ENCODE assay signal across 12 mouse cellular contexts in genomic region chr4:140550670-140551069, GRCm38 (mm10).
A peak's percentile ranks its signal among the peaks of the same experiment; 100 is the strongest.
DNase-seq lines count a peak whose midpoint lies in the region; ATAC-seq and TF ChIP-seq lines count a peak whose summit lies in the region.
"Had no signal": no experiment of that assay in that cellular context is flagged by ENCODE, and none has a peak within 500 bp of the region (broad histone marks: within the 10 kb centered on the region; RNA-seq: fewer than 3 reads in every experiment).

No protein-coding gene starts in this region.

- H3K27ac ChIP-seq in gastrocnemius, adult 2 months = no peak overlapping the region
- 0 out of 2 replicates have a peak overlapping the region, but pooled peaks have one; percentile 38 for H3K27ac ChIP-seq in limb, embryonic 15.5 days
- no peak overlapping the region for H3K27ac ChIP-seq in limb, embryonic 10.5 days
- H3K27ac ChIP-seq: embryonic facial prominence, embryonic 12.5 days had no signal

- WGBS in limb, embryonic 15.5 days = 93% methylated on average over 6 of the region's 6 CpGs
- 91% methylated on average over 6 of the region's 6 CpGs for WGBS in limb, embryonic 10.5 days

- no peak overlapping the region for H3K9ac ChIP-seq in limb, embryonic 15.5 days
- H3K9ac ChIP-seq: embryonic facial prominence, embryonic 12.5 days; lung, embryonic 14.5 days had no signal

- peaks cover 60% of the 10 kb centered on the region for H3K36me3 ChIP-seq in limb, embryonic 15.5 days
- H3K36me3 ChIP-seq in limb, embryonic 10.5 days = peaks cover 74% of the 10 kb centered on the region

- intact Hi-C loops in gastrocnemius, adult 2 months (cut with DNase I) = no loop called here
- intact Hi-C loops in gastrocnemius, postnatal 36 days (cut with DNase I) = no loop called here
- intact Hi-C loops in left cerebral cortex, postnatal 36 days (cut with DNase I) = no loop called here

- H3K27me3 ChIP-seq in limb, embryonic 15.5 days = no peaks in the 10 kb centered on the region
- no peaks in the 10 kb centered on the region for H3K27me3 ChIP-seq in limb, embryonic 10.5 days (ENCODE audit: low read depth, poor library complexity, severe bottlenecking)
- H3K27me3 ChIP-seq: embryonic facial prominence, embryonic 12.5 days had no signal

- peaks cover 7% of the 10 kb centered on the region for H3K4me1 ChIP-seq in limb, embryonic 15.5 days
- H3K4me1 ChIP-seq in limb, embryonic 10.5 days = peaks cover 4% of the 10 kb centered on the region
- H3K4me1 ChIP-seq: embryonic facial prominence, embryonic 12.5 days had no signal

- no peak overlapping the region for H3K4me3 ChIP-seq in gastrocnemius, adult 2 months
- H3K4me3 ChIP-seq in limb, embryonic 15.5 days = no peak overlapping the region
- H3K4me3 ChIP-seq in limb, embryonic 10.5 days = no peak overlapping the region
- H3K4me3 ChIP-seq: embryonic facial prominence, embryonic 12.5 days had no signal

- ATAC-seq in limb, embryonic 15.5 days (ENCODE audit: insufficient number of reproducible peaks, low FRiP score, low TSS enrichment, low read depth) = no peak
- ATAC-seq: CD4-positive, CD25-positive, alpha-beta regulatory T cell, adult 4 months had no signal

- no peak for DNase-seq in gastrocnemius, adult 2 months
- no peak for DNase-seq in gastrocnemius, postnatal 36 days
- no peak for DNase-seq in limb, embryonic 10.5 days (ENCODE audit: low spot score)
- DNase-seq in B cell, adult 2 months = peak; percentile 21 to 24
- DNase-seq in R1 (ENCODE audit: low read depth, low spot score) = peak; percentile 70
- no peak for DNase-seq in lung, postnatal 4 days
- no peak for DNase-seq in left cerebral cortex, postnatal 36 days (ENCODE audit: low spot score in 2 of 2)
- DNase-seq: cerebellum, adult 8-10 months had no signal

- no peaks in the 10 kb centered on the region for H3K9me3 ChIP-seq in limb, embryonic 15.5 days
- H3K9me3 ChIP-seq in limb, embryonic 10.5 days (replicated peaks) = no peaks in the 10 kb centered on the region
- H3K9me3 ChIP-seq: embryonic facial prominence, embryonic 12.5 days had no signal

- TF ChIP-seq CTCF in gastrocnemius, adult 2 months (IDR thresholded peaks at IDR 0.05) = peak; percentile 50

- no peak overlapping the region for H3K4me2 ChIP-seq in limb, embryonic 15.5 days
- H3K4me2 ChIP-seq: embryonic facial prominence, embryonic 12.5 days; lung, embryonic 14.5 days had no signal

Comparison
In these comparisons a context has a peak if more than half of its experiments do, and no peak if none do; other contexts are left out.
1. DNase-seq: peak in B cell, adult 2 months (2 of 2) and R1 (single experiment); none in gastrocnemius, adult 2 months (single experiment), gastrocnemius, postnatal 36 days (0 of 2), limb, embryonic 10.5 days (single experiment), lung, postnatal 4 days (0 of 2) and left cerebral cortex, postnatal 36 days (0 of 2).